Mouse (Mus musculus): Measurements from ENCODE around the gene Zbtb9. TPM values are rescaled to one million over a fixed set of nuclear protein-coding genes. Genes with fewer than 3 reads are reported as not detected.
"Not testable (repeated sequence)": the region's sequence is repeated elsewhere in the genome, so short reads cannot be mapped to it uniquely, and the experiment has no call there.

Zbtb9 gene
- 0.12 and 0.13 TPM in 2 replicates for polyA plus RNA-seq (2012)

DNA sequence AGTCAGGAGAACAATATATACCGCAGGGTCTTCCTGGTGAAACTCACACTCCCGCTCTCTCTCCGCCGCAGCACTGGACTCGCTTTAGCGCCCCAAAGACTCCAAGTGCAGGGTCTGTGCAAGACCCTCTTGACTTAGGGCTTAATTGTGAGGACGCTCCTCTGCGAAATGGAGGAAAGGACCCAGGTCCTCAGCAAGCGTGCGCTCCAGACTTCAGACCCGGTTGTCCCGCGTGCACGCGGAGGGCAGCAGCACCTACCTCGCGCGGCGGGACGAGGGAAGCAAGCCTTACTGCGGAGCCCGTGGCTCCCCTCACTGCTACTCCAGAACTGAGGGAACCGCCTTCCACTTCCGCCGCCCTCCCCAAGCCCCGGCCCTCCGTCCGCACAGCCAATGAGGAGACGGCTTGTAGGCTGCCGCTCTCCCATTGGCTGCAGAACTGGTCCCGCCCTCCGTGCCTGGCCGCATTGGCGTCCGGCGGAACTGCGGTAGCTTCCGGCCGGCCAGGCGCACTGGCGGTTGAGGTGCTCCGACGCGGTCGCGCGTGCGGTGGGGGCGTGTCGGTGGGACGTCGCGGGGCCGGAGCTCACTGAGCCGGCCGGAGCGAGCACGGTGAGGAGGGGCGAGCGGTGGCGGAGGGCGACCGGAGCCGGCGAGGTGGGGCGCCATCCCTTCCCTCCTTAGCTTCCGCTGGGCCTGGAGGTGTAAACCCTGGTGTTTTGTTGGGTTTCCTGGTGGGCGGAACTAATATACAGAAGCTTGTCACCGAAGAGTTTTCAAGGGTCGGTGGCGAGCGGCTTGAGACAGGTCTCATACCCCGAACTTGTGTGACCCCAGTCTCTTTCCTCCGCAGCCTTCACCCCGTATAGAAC, at the start of gene Zbtb9:
Zbtb9 (plus strand) TSS at position 465 of the 872 bp plus-strand sequence.
- Histone ChIP-seq H3K27me3 (ENCODE audit: control insufficient read depth) (no peaks in the 10 kb centered on the region), H3K9me3 (ENCODE audit: control insufficient read depth, low read length) (no peaks in the 10 kb centered on the region), H3K4me1 (ENCODE audit: control insufficient read depth) (peaks cover 53% of the 10 kb centered on the region), H3K4me3 (replicated peaks) (peak within 1 kb of the TSS; percentile 81), H3K36me3 (ENCODE audit: control insufficient read depth) (peaks cover 39% of the 10 kb centered on the region)
- no peak for TF ChIP-seq GATA1 (IDR thresholded peaks at IDR 0.05; ENCODE audit: low read length)
- TF ChIP-seq TAL1 (IDR thresholded peaks at IDR 0.05; ENCODE audit: low read length): no peak

GRCm38 (mm10) chr17:26925414-26925813, 47.6 kb upstream of the Zbtb9 start:
- peaks cover 99% of the 10 kb centered on the region for H3K36me3 ChIP-seq (ENCODE audit: control insufficient read depth)
- not testable (repeated sequence) for H3K27me3 ChIP-seq (ENCODE audit: control insufficient read depth)

GRCm38 (mm10) chr17:26931795-26932194, 41.2 kb upstream of the Zbtb9 start:
- H3K27me3 ChIP-seq (ENCODE audit: control insufficient read depth); H3K9me3 ChIP-seq (ENCODE audit: control insufficient read depth, low read length); H3K4me3 ChIP-seq (replicated peaks): not testable (repeated sequence)
- Histone ChIP-seq H3K36me3 (ENCODE audit: control insufficient read depth) (peaks cover 96% of the 10 kb centered on the region), H3K4me1 (ENCODE audit: control insufficient read depth) (peaks cover 31% of the 10 kb centered on the region)

More at GRCm38 (mm10) chr17:26925414-26925813, 47.6 kb upstream of the Zbtb9 start:
- not testable (repeated sequence) for H3K9me3 ChIP-seq (ENCODE audit: control insufficient read depth, low read length); H3K4me1 ChIP-seq (ENCODE audit: control insufficient read depth); H3K4me3 ChIP-seq (replicated peaks)

- H3K27me3 ChIP-seq (ENCODE audit: control insufficient read depth): no peaks in the 10 kb centered on the region
- TF ChIP-seq TAL1 (IDR thresholded peaks at IDR 0.05; ENCODE audit: low read length) (no peak), GATA1 (IDR thresholded peaks at IDR 0.05; ENCODE audit: low read length) (no peak)
- peaks cover 95% of the 10 kb centered on the region for H3K36me3 ChIP-seq (ENCODE audit: control insufficient read depth)
- H3K4me1 ChIP-seq (ENCODE audit: control insufficient read depth): peaks cover 41% of the 10 kb centered on the region
- no peaks in the 10 kb centered on the region for H3K9me3 ChIP-seq (ENCODE audit: control insufficient read depth, low read length)
- H3K4me3 ChIP-seq (replicated peaks): peak within 1 kb of the TSS; percentile 75
These were observed 40.0 kb upstream of the Zbtb9 start, which contains the start of gene Phf1 for GRCm38 (mm10) chr17:26932839-26933398. Phf1 (plus strand) TSS chr17:26933052.

DNA sequence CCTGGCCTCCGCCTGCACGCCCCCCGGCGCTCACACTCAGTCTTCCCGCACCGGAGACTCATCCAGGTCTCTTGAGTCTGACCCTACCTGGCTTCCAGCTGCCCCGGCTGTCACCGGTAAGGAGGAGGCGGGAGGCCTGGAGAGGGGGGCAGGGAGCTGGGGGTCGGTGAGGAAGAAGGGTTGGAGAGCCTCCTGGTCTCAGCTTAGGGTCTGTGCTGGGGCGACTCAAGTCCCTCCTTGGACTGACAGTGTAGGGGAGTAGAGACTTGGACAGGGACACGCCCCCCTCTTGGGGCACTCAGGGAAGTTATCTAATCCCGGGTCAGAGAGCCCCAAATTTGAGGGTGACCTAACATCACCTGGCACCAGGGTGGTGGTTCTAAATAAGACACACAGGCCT, 39.5 kb upstream of the Zbtb9 start:
- H3K36me3 ChIP-seq (ENCODE audit: control insufficient read depth): peaks cover 91% of the 10 kb centered on the region
- no peaks in the 10 kb centered on the region for H3K9me3 ChIP-seq (ENCODE audit: control insufficient read depth, low read length)
- H3K4me1 ChIP-seq (ENCODE audit: control insufficient read depth): peaks cover 46% of the 10 kb centered on the region
- TF ChIP-seq GATA1 (IDR thresholded peaks at IDR 0.05; ENCODE audit: low read length): no peak
- no peak for TF ChIP-seq TAL1 (IDR thresholded peaks at IDR 0.05; ENCODE audit: low read length)
- H3K27me3 ChIP-seq (ENCODE audit: control insufficient read depth): no peaks in the 10 kb centered on the region
- H3K4me3 ChIP-seq (replicated peaks): peak overlapping the region; percentile 75

- no peak for TF ChIP-seq TAL1 (IDR thresholded peaks at IDR 0.05; ENCODE audit: low read length)
- TF ChIP-seq GATA1 (IDR thresholded peaks at IDR 0.05; ENCODE audit: low read length): no peak
- Histone ChIP-seq H3K9me3 (ENCODE audit: control insufficient read depth, low read length) (no peaks in the 10 kb centered on the region), H3K27me3 (ENCODE audit: control insufficient read depth) (no peaks in the 10 kb centered on the region), H3K4me3 (replicated peaks) (peak overlapping the region; percentile 75), H3K4me1 (ENCODE audit: control insufficient read depth) (peaks cover 52% of the 10 kb centered on the region), H3K36me3 (ENCODE audit: control insufficient read depth) (peaks cover 84% of the 10 kb centered on the region)
These were observed 38.8 kb upstream of the Zbtb9 start for GRCm38 (mm10) chr17:26933885-26934827.

GRCm38 (mm10) chr17:26935027-26935426, 37.9 kb upstream of the Zbtb9 start:
- no peak overlapping the region for H3K4me3 ChIP-seq (replicated peaks)
- no peaks in the 10 kb centered on the region for H3K9me3 ChIP-seq (ENCODE audit: control insufficient read depth, low read length)
- TF ChIP-seq GATA1 (IDR thresholded peaks at IDR 0.05; ENCODE audit: low read length) (no peak), TAL1 (IDR thresholded peaks at IDR 0.05; ENCODE audit: low read length) (no peak)
- H3K27me3 ChIP-seq (ENCODE audit: control insufficient read depth): no peaks in the 10 kb centered on the region
- peaks cover 75% of the 10 kb centered on the region for H3K36me3 ChIP-seq (ENCODE audit: control insufficient read depth)
- H3K4me1 ChIP-seq (ENCODE audit: control insufficient read depth): peaks cover 56% of the 10 kb centered on the region

GRCm38 (mm10) chr17:26936453-26936852, 36.5 kb upstream of the Zbtb9 start:
- TF ChIP-seq TAL1 (IDR thresholded peaks at IDR 0.05; ENCODE audit: low read length): no peak
- no peak for TF ChIP-seq GATA1 (IDR thresholded peaks at IDR 0.05; ENCODE audit: low read length)
- no peak overlapping the region for H3K4me3 ChIP-seq (replicated peaks)
- no peaks in the 10 kb centered on the region for H3K9me3 ChIP-seq (ENCODE audit: control insufficient read depth, low read length)
- peaks cover 71% of the 10 kb centered on the region for H3K4me1 ChIP-seq (ENCODE audit: control insufficient read depth)
- H3K27me3 ChIP-seq (ENCODE audit: control insufficient read depth): no peaks in the 10 kb centered on the region
- peaks cover 62% of the 10 kb centered on the region for H3K36me3 ChIP-seq (ENCODE audit: control insufficient read depth)

Measured in erythroblast, embryonic 14.5 days (primary cell).